Mouse (Mus musculus) E14TG2a.4 (cell line): Measurements from ENCODE around the gene Gm45021.

Source experiments
- CTCF ChIP-seq: conservative IDR thresholded peaks from 2 replicates; pipeline ENCODE4 v1.5.1; 2014; ENCODE audit warnings: low read length
- NANOG ChIP-seq: IDR thresholded peaks from 2 replicates; pipeline ENCODE4 v1.6.1; 2014; ENCODE audit warnings: borderline replicate concordance, low read length, mixed read lengths

- TF ChIP-seq NANOG (no peak), CTCF (0 out of 2 replicates have a peak, but pooled peaks have one; percentile 6)
Measured at GRCm38 (mm10) chr6:48546271-48546670, 43.1 kb upstream of the Gm45021 start.
